Mouse (Mus musculus) neural tube, embryonic 13.5 days (tissue): Measurements from ENCODE around the gene Zpr1. TPM values are rescaled to one million over a fixed set of nuclear protein-coding genes. Genes with fewer than 3 reads are reported as not detected.

Source experiments
- ATAC-seq: fragments of 200-750 bp; cut with Nextera tagmentation; 2 replicates; pipeline ENCODE4 v1.8.0; 2017; ENCODE audit warnings: low read depth, mild to moderate bottlenecking, moderate TSS enrichment, moderate library complexity
- H3K27ac ChIP-seq: fragments of 300-500 bp; sonication (generic); replicated peaks from 2 replicates; pipeline ENCODE4 v1.5.1; 2015; ENCODE audit warnings: moderate library complexity, mild to moderate bottlenecking, inconsistent platforms
- H3K27me3 ChIP-seq: fragments of 300-500 bp; sonication (generic); 2 replicates; pipeline ENCODE4 v1.6.1; 2015; ENCODE audit warnings: mild to moderate bottlenecking, inconsistent platforms
- H3K36me3 ChIP-seq: fragments of 300-500 bp; sonication (generic); 2 replicates; pipeline ENCODE4 v1.6.1; 2015; ENCODE audit warnings: mild to moderate bottlenecking, inconsistent platforms
- H3K4me1 ChIP-seq: fragments of 300-500 bp; sonication (generic); replicated peaks from 2 replicates; pipeline ENCODE4 v1.6.1; 2015; ENCODE audit warnings: inconsistent platforms
- H3K4me2 ChIP-seq: fragments of 300-500 bp; sonication (generic); 2 replicates; pipeline ENCODE4 v1.6.1; 2015; ENCODE audit warnings: inconsistent platforms, mild to moderate bottlenecking, moderate library complexity
- H3K4me3 ChIP-seq: fragments of 300-500 bp; sonication (generic); 2 replicates; pipeline ENCODE4 v1.5.1; 2015; ENCODE audit warnings: mild to moderate bottlenecking, inconsistent platforms
- H3K9ac ChIP-seq: fragments of 300-500 bp; sonication (generic); 2 replicates; pipeline ENCODE4 v1.6.1; 2015; ENCODE audit warnings: moderate library complexity, mild to moderate bottlenecking, inconsistent platforms
- H3K9me3 ChIP-seq: fragments of 300-500 bp; sonication (generic); 2 replicates; pipeline ENCODE4 v1.6.1; 2016; ENCODE audit warnings: inconsistent platforms
- WGBS: fragments of 180-500 bp; shearing (Covaris S2); methylation state at CpG from one replicate; pipeline ENCODE4 v1.1.7; 2015; 5-methylcytosine and 5-hydroxymethylcytosine counted together
- polyA plus RNA-seq: library from polyadenylated mRNA; unstranded; fragments of >200 nt; fragmentation: Nextera tagmentation; extraction: Ambion mirVana; gene quantifications from 2 replicates; pipeline ENCODE4 v1.2.1, GENCODE M21; 2015

The Zpr1 gene
- 54.4 and 59.3 TPM in 2 replicates for polyA plus RNA-seq

GRCm38 (mm10) chr9:46272677-46273454 lies at the start of gene Zpr1:
TSS of gene Zpr1 (plus strand) at chr9:46273064.
- Histone ChIP-seq H3K27ac (peak within 1 kb of the TSS; percentile 57), H3K4me1 (peaks cover 14% of the 10 kb centered on the region), H3K4me2 (peak within 1 kb of the TSS; percentile 90), H3K27me3 (peaks cover 27% of the 10 kb centered on the region), H3K9ac (peak within 1 kb of the TSS; percentile 77), H3K9me3 (no peaks in the 10 kb centered on the region), H3K4me3 (peak within 1 kb of the TSS; percentile 76), H3K36me3 (peaks cover 36% of the 10 kb centered on the region)
- ATAC-seq, result peak; percentile 98
- WGBS, result 5% methylated on average over 45 of the region's 45 CpGs

- no peaks in the 10 kb centered on the region for H3K9me3 ChIP-seq
- no peak overlapping the region for H3K9ac ChIP-seq
- H3K4me1 ChIP-seq, result no peaks in the 10 kb centered on the region
- no peak overlapping the region for H3K4me2 ChIP-seq
- no peak for ATAC-seq
- H3K27me3 ChIP-seq, result no peaks in the 10 kb centered on the region
- H3K36me3 ChIP-seq, result peaks cover 47% of the 10 kb centered on the region
- no peak overlapping the region for H3K27ac ChIP-seq
- 88% methylated on average over 6 of the region's 6 CpGs for WGBS
- no peak overlapping the region for H3K4me3 ChIP-seq
These were observed 49.8 kb upstream of the Zpr1 start for GRCm38 (mm10) chr9:46223090-46223489.

GRCm38 (mm10) chr9:46224101-46224500 lies 48.8 kb upstream of the Zpr1 start:
- Histone ChIP-seq H3K9ac (no peak overlapping the region), H3K27me3 (no peaks in the 10 kb centered on the region), H3K9me3 (no peaks in the 10 kb centered on the region), H3K27ac (no peak overlapping the region), H3K4me3 (no peak overlapping the region), H3K36me3 (peaks cover 44% of the 10 kb centered on the region), H3K4me1 (no peaks in the 10 kb centered on the region), H3K4me2 (no peak overlapping the region)
- ATAC-seq, result no peak
- 88% methylated on average over 3 of the region's 3 CpGs for WGBS

- Histone ChIP-seq H3K36me3 (peaks cover 34% of the 10 kb centered on the region), H3K4me3 (no peak overlapping the region), H3K9ac (no peak overlapping the region), H3K9me3 (no peaks in the 10 kb centered on the region), H3K4me1 (no peaks in the 10 kb centered on the region; the same call in 1 of the 2 replicates), H3K4me2 (no peak overlapping the region), H3K27me3 (no peaks in the 10 kb centered on the region), H3K27ac (no peak overlapping the region)
- 65% methylated on average over 5 of the region's 5 CpGs for WGBS
- ATAC-seq, result no peak
These were observed 47.8 kb upstream of the Zpr1 start for GRCm38 (mm10) chr9:46224945-46225660.

- no peak for ATAC-seq
- no peak overlapping the region for H3K4me3 ChIP-seq
- 85% methylated on average over 3 of the region's 3 CpGs for WGBS
- H3K36me3 ChIP-seq, result peaks cover 14% of the 10 kb centered on the region
- no peak overlapping the region for H3K4me2 ChIP-seq
- H3K27ac ChIP-seq, result no peak overlapping the region
- no peak overlapping the region for H3K9ac ChIP-seq
- H3K4me1 ChIP-seq, result peaks cover 8% of the 10 kb centered on the region
- H3K27me3 ChIP-seq, result peaks cover 5% of the 10 kb centered on the region; the same call in 1 of the 2 replicates
- no peaks in the 10 kb centered on the region for H3K9me3 ChIP-seq
These were observed 45.7 kb upstream of the Zpr1 start for GRCm38 (mm10) chr9:46227064-46227614.

GRCm38 (mm10) chr9:46228491-46228890 lies 44.4 kb upstream of the Zpr1 start, which contains the start of gene Apoa1:
TSS of gene Apoa1 (plus strand) at chr9:46228580.
- Histone ChIP-seq H3K4me3 (no peak within 1 kb of the TSS), H3K9ac (no peak within 1 kb of the TSS), H3K4me2 (no peak within 1 kb of the TSS), H3K9me3 (no peaks in the 10 kb centered on the region), H3K27me3 (peaks cover 5% of the 10 kb centered on the region; the same call in 1 of the 2 replicates), H3K36me3 (peaks cover 1% of the 10 kb centered on the region; the same call in 1 of the 2 replicates), H3K27ac (no peak within 1 kb of the TSS), H3K4me1 (peaks cover 8% of the 10 kb centered on the region)
- WGBS, result 71% methylated on average over 9 of the region's 9 CpGs
- ATAC-seq, result no peak

GRCm38 (mm10) chr9:46229573-46230449 lies 43.1 kb upstream of the Zpr1 start:
- 16% methylated on average over 37 of the region's 37 CpGs for WGBS
- peak overlapping the region; percentile 56 for H3K4me2 ChIP-seq
- peak; percentile 97 for ATAC-seq
- H3K4me1 ChIP-seq, result peaks cover 8% of the 10 kb centered on the region
- H3K27ac ChIP-seq, result 0 out of 2 replicates have a peak overlapping the region, but pooled peaks have one; percentile 0
- H3K9me3 ChIP-seq, result no peaks in the 10 kb centered on the region
- peak overlapping the region; percentile 60 for H3K9ac ChIP-seq
- no peaks in the 10 kb centered on the region for H3K36me3 ChIP-seq
- peak overlapping the region; percentile 36 for H3K4me3 ChIP-seq
- H3K27me3 ChIP-seq, result peaks cover 5% of the 10 kb centered on the region; the same call in 1 of the 2 replicates

- H3K9ac ChIP-seq, result peak overlapping the region; percentile 60
- peaks cover 8% of the 10 kb centered on the region for H3K4me1 ChIP-seq
- no peaks in the 10 kb centered on the region for H3K9me3 ChIP-seq
- peak; percentile 49 for ATAC-seq
- H3K4me2 ChIP-seq, result peak overlapping the region; percentile 56
- no peaks in the 10 kb centered on the region for H3K36me3 ChIP-seq
- peaks cover 5% of the 10 kb centered on the region; the same call in 1 of the 2 replicates for H3K27me3 ChIP-seq
- 0 out of 2 replicates have a peak overlapping the region, but pooled peaks have one; percentile 0 for H3K27ac ChIP-seq
- peak overlapping the region; percentile 36 for H3K4me3 ChIP-seq
- WGBS, result 13% methylated on average over 13 of the region's 13 CpGs
These were observed 42.4 kb upstream of the Zpr1 start for GRCm38 (mm10) chr9:46230450-46230975.

GRCm38 (mm10) chr9:46235196-46235595 lies 37.7 kb upstream of the Zpr1 start:
- no peak overlapping the region for H3K27ac ChIP-seq
- 87% methylated on average over 6 of the region's 6 CpGs for WGBS
- peaks cover 8% of the 10 kb centered on the region; the same call in 1 of the 2 replicates for H3K4me1 ChIP-seq
- H3K9me3 ChIP-seq, result no peaks in the 10 kb centered on the region
- no peak overlapping the region for H3K4me2 ChIP-seq
- no peak for ATAC-seq
- H3K27me3 ChIP-seq, result peaks cover 5% of the 10 kb centered on the region; the same call in 1 of the 2 replicates
- no peak overlapping the region for H3K9ac ChIP-seq
- no peak overlapping the region for H3K4me3 ChIP-seq
- H3K36me3 ChIP-seq, result no peaks in the 10 kb centered on the region

- H3K4me2 ChIP-seq, result no peak within 1 kb of the TSS
- peaks cover 6% of the 10 kb centered on the region; the same call in 1 of the 2 replicates for H3K4me1 ChIP-seq
- H3K27me3 ChIP-seq, result peaks cover 5% of the 10 kb centered on the region; the same call in 1 of the 2 replicates
- no peak within 1 kb of the TSS for H3K4me3 ChIP-seq
- H3K36me3 ChIP-seq, result no peaks in the 10 kb centered on the region
- no peak within 1 kb of the TSS for H3K27ac ChIP-seq
- no peak for ATAC-seq
- H3K9me3 ChIP-seq, result no peaks in the 10 kb centered on the region
- H3K9ac ChIP-seq, result no peak within 1 kb of the TSS
These were observed 37.4 kb upstream of the Zpr1 start, which contains the start of gene Apoc3 for GRCm38 (mm10) chr9:46235596-46235648. TSS of gene Apoc3 (minus strand) at chr9:46235636.

- Histone ChIP-seq H3K27me3 (peaks cover 5% of the 10 kb centered on the region; the same call in 1 of the 2 replicates), H3K4me2 (no peak overlapping the region), H3K9me3 (no peaks in the 10 kb centered on the region), H3K27ac (no peak overlapping the region), H3K4me1 (peaks cover 4% of the 10 kb centered on the region; the same call in 1 of the 2 replicates), H3K4me3 (no peak overlapping the region), H3K36me3 (no peaks in the 10 kb centered on the region), H3K9ac (no peak overlapping the region)
- WGBS, result 76% methylated on average over 4 of the region's 4 CpGs
- ATAC-seq, result no peak
These were observed 37.2 kb upstream of the Zpr1 start for GRCm38 (mm10) chr9:46235649-46236048.
